Mouse (Mus musculus) kidney, postnatal 4 days (tissue): ENCODE measurements around the gene St3gal6.

Experiments used
- DNase-seq, 2 experiments: peaks; one replicate each; pipeline ENCODE4 v3.0.0; 2021; ENCODE audit warnings: mixed read lengths in 2 of 2

The St3gal6 gene

GRCm38 (mm10) chr16:58523972-58524850 is at the start of gene St3gal6:
Gene St3gal6, minus strand, starts transcription at chr16:58524243.
- peak in 1 of 2 experiments; percentile 27 for DNase-seq

- no peak for DNase-seq
Measured at GRCm38 (mm10) chr16:58570694-58571264, 46.7 kb upstream of the St3gal6 start.

- no peak for DNase-seq
Measured at GRCm38 (mm10) chr16:58561196-58561595, 37.2 kb upstream of the St3gal6 start.

GRCm38 (mm10) chr16:58556067-58556830 is 32.2 kb upstream of the St3gal6 start:
- DNase-seq: no peak

GRCm38 (mm10) chr16:58554673-58555072 is 30.6 kb upstream of the St3gal6 start:
- no peak for DNase-seq

- DNase-seq: no peak
Measured at GRCm38 (mm10) chr16:58548042-58548441, 24.0 kb upstream of the St3gal6 start.

- DNase-seq: no peak
Measured at GRCm38 (mm10) chr16:58546128-58546527, 22.1 kb upstream of the St3gal6 start.

- DNase-seq: no peak
Measured at GRCm38 (mm10) chr16:58539490-58539889, 15.4 kb upstream of the St3gal6 start.

GRCm38 (mm10) chr16:58539011-58539410 is 15.0 kb upstream of the St3gal6 start:
- DNase-seq: no peak

- no peak for DNase-seq
Measured at GRCm38 (mm10) chr16:58536076-58536475, 12.0 kb upstream of the St3gal6 start.

- no peak for DNase-seq
Measured at GRCm38 (mm10) chr16:58535236-58535635, 11.2 kb upstream of the St3gal6 start.

GRCm38 (mm10) chr16:58534245-58535142 is 10.5 kb upstream of the St3gal6 start:
- DNase-seq: no peak

- no peak for DNase-seq
Measured at GRCm38 (mm10) chr16:58533742-58534141, 9.7 kb upstream of the St3gal6 start.

- DNase-seq: no peak
Measured at GRCm38 (mm10) chr16:58533254-58533653, 9.2 kb upstream of the St3gal6 start.

GRCm38 (mm10) chr16:58532511-58532910 is 8.5 kb upstream of the St3gal6 start:
- no peak for DNase-seq

- DNase-seq: no peak
Measured at GRCm38 (mm10) chr16:58527817-58528216, 3.8 kb upstream of the St3gal6 start.

GRCm38 (mm10) chr16:58526729-58527128 is 2.7 kb upstream of the St3gal6 start:
- DNase-seq: no peak

- DNase-seq: no peak
Measured at GRCm38 (mm10) chr16:58525832-58526231, 1.8 kb upstream of the St3gal6 start.

- peak; percentile 77 to 86 for DNase-seq
Measured at GRCm38 (mm10) chr16:58523044-58523859, 791 bp downstream of the St3gal6 start.

- no peak for DNase-seq
Measured at GRCm38 (mm10) chr16:58522677-58523043, 1.4 kb downstream of the St3gal6 start.

- no peak for DNase-seq
Measured at GRCm38 (mm10) chr16:58521900-58522299, 2.1 kb downstream of the St3gal6 start.

GRCm38 (mm10) chr16:58521182-58521581 is 2.9 kb downstream of the St3gal6 start:
- DNase-seq: no peak
